Mouse (Mus musculus) megakaryocyte, embryonic 14.5 days (primary cell): ENCODE results near the gene Eya2.

Experiments
- FLI1 ChIP-seq: IDR thresholded peaks from 2 replicates; pipeline ENCODE4 v1.6.1; 2012; ENCODE audit warnings: low read length, inconsistent platforms, mixed read lengths
- GATA1 ChIP-seq: IDR thresholded peaks from 3 replicates; pipeline ENCODE4 v1.6.1; 2012; ENCODE audit warnings: mixed read lengths, low read length, inconsistent platforms, borderline replicate concordance

DNA sequence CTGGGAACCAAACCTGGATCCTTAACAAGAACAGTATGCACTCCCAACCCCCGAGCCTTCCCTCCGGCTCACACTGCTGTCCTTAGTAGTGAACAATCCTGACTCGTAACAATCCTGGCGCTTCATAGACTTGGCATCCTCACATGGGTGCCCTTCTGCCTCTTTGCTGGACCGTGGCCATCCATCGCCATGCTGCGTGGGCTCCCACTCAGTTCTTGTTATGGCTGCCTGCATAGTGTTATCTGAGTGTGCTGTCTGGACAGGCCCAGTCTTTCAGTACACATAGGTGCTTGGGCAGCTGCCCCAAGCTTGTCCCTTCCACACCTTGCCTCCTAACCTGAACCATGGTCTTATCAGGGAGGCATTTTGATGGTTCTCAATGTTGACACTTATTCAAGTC lies 68.4 kb downstream of the Eya2 start:
- TF ChIP-seq FLI1 (no peak), GATA1 (no peak)
